Mouse (Mus musculus): ENCODE data around the gene Cntnap2. TPM values are rescaled to one million over a fixed set of nuclear protein-coding genes. Genes with fewer than 3 reads are reported as not detected.

Gene Cntnap2
- total and polyA plus RNA-seq, 2 experiments, result not detected

GRCm38 (mm10) chr6:46996010-46996602 lies 1936.9 kb downstream of the Cntnap2 start:
- H3K4me3 ChIP-seq (ENCODE audit: insufficient read depth, low read depth, low read length), result no peak overlapping the region
- no peak overlapping the region for H3K9ac ChIP-seq (ENCODE audit: low read depth, low read length)
- no peak for DNase-seq (ENCODE audit: extremely low read depth, low read depth, low spot score)
- 87% methylated on average over 6 of the region's 6 CpGs for WGBS
- TF ChIP-seq POLR2A (IDR thresholded peaks at IDR 0.05; ENCODE audit: extremely low read depth, insufficient read depth, low read length) (no peak), CTCF (IDR thresholded peaks at IDR 0.05; ENCODE audit: low read depth, low read length) (no peak)
- no peaks in the 10 kb centered on the region for H3K36me3 ChIP-seq (ENCODE audit: control insufficient read depth, insufficient read depth, low read length)
- H3K79me2 ChIP-seq (ENCODE audit: control insufficient read depth, insufficient read depth, low read length), result no peaks in the 10 kb centered on the region
- no peaks in the 10 kb centered on the region for H3K4me1 ChIP-seq (ENCODE audit: control insufficient read depth, insufficient read depth, low read length)
- no peak overlapping the region for H3K27ac ChIP-seq (replicated peaks; ENCODE audit: insufficient read depth, low read depth, low read length)
- H3K27me3 ChIP-seq (ENCODE audit: control insufficient read depth, insufficient read depth, low read length), result no peaks in the 10 kb centered on the region

DNA sequence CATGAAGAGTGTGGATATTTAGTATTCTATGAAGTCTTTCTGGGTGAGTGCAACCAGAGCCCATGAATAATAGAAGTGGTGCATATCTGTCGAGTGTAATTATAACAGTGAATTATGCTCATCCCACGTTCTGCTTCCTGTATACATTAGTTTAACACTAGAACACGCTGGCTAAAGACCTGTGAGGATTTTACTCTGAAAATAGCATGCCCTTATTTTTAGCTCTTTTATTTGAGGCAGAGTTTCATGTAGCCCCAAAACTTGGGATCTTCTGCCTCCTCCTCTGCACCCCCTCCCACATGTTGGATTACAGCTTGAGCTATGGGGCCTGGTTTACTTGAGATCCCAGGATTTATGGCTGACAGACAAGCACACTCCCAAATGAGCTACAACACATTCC lies 1945.3 kb downstream of the Cntnap2 start:
- Histone ChIP-seq H3K27me3 (ENCODE audit: control insufficient read depth, insufficient read depth, low read length) (no peaks in the 10 kb centered on the region), H3K27ac (replicated peaks; ENCODE audit: insufficient read depth, low read depth, low read length) (no peak overlapping the region), H3K4me3 (ENCODE audit: insufficient read depth, low read depth, low read length) (no peak overlapping the region), H3K36me3 (ENCODE audit: control insufficient read depth, insufficient read depth, low read length) (no peaks in the 10 kb centered on the region), H3K4me1 (ENCODE audit: control insufficient read depth, insufficient read depth, low read length) (no peaks in the 10 kb centered on the region), H3K9ac (ENCODE audit: low read depth, low read length) (no peak overlapping the region), H3K79me2 (ENCODE audit: control insufficient read depth, insufficient read depth, low read length) (no peaks in the 10 kb centered on the region)
- WGBS, result 67% methylated on average over 3 of the region's 3 CpGs
- DNase-seq (ENCODE audit: extremely low read depth, low read depth, low spot score), result no peak
- no peak for TF ChIP-seq CTCF (IDR thresholded peaks at IDR 0.05; ENCODE audit: low read depth, low read length)
- TF ChIP-seq POLR2A (IDR thresholded peaks at IDR 0.05; ENCODE audit: extremely low read depth, insufficient read depth, low read length), result no peak

DNA sequence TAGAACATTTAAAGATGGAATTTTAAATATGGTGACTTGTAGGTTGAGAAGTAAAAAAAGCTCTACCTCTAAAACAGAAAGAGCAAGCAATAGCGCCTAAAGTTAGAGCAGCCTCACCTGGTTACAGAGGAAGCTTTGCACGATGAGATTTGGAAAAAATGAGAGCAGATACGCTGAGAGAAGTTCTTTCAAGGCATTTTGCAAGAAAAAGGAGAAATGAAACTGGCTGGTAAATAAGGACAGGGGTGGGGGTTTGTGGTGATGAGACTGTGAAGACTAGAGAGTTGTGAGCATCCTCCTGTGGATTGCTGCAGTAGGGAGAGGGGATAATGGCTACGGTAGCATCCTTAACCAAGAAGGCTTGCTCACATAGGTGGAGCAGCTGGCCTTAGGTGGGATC lies 1953.8 kb downstream of the Cntnap2 start:
- 71% methylated on average over 4 of the region's 4 CpGs for WGBS
- no peak for TF ChIP-seq POLR2A (IDR thresholded peaks at IDR 0.05; ENCODE audit: extremely low read depth, insufficient read depth, low read length)

DNA sequence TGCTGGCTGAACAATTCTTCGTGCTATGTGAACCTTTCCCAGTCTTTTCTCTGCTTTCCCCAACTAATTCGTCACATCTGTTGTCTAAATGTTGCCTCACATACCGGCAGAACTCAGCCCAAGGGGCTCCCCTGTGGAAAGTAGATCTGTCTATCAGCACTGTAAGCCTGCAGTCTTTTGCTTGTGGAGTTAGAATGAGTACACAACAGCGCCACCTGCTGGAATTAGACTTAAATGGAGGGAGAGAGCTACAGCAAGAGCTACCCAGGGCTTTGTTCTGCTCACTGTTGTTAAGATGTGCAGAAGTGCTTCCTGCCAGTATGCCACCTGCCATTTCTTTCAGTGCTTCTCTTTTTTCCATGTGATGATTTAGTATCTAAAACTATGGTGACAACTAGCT lies 1954.4 kb downstream of the Cntnap2 start:
- DNase-seq (ENCODE audit: extremely low read depth, low read depth, low spot score), result peak; percentile 73
- H3K9ac ChIP-seq (ENCODE audit: low read depth, low read length), result no peak overlapping the region
- H3K4me1 ChIP-seq (ENCODE audit: control insufficient read depth, insufficient read depth, low read length), result no peaks in the 10 kb centered on the region
- no peak for TF ChIP-seq POLR2A (IDR thresholded peaks at IDR 0.05; ENCODE audit: extremely low read depth, insufficient read depth, low read length)
- peak; percentile 43 for TF ChIP-seq CTCF (IDR thresholded peaks at IDR 0.05; ENCODE audit: low read depth, low read length)
- no peaks in the 10 kb centered on the region for H3K27me3 ChIP-seq (ENCODE audit: control insufficient read depth, insufficient read depth, low read length)
- 15% methylated on average over 4 of the region's 4 CpGs for WGBS
- H3K36me3 ChIP-seq (ENCODE audit: control insufficient read depth, insufficient read depth, low read length), result no peaks in the 10 kb centered on the region
- H3K4me3 ChIP-seq (ENCODE audit: insufficient read depth, low read depth, low read length), result no peak overlapping the region
- no peaks in the 10 kb centered on the region for H3K79me2 ChIP-seq (ENCODE audit: control insufficient read depth, insufficient read depth, low read length)
- H3K27ac ChIP-seq (replicated peaks; ENCODE audit: insufficient read depth, low read depth, low read length), result no peak overlapping the region

More for the DNA sequence above, 1953.8 kb downstream of the Cntnap2 start:
- Histone ChIP-seq H3K27ac (replicated peaks; ENCODE audit: insufficient read depth, low read depth, low read length) (no peak overlapping the region), H3K36me3 (ENCODE audit: control insufficient read depth, insufficient read depth, low read length) (no peaks in the 10 kb centered on the region), H3K27me3 (ENCODE audit: control insufficient read depth, insufficient read depth, low read length) (no peaks in the 10 kb centered on the region), H3K79me2 (ENCODE audit: control insufficient read depth, insufficient read depth, low read length) (no peaks in the 10 kb centered on the region), H3K4me3 (ENCODE audit: insufficient read depth, low read depth, low read length) (no peak overlapping the region), H3K4me1 (ENCODE audit: control insufficient read depth, insufficient read depth, low read length) (no peaks in the 10 kb centered on the region), H3K9ac (ENCODE audit: low read depth, low read length) (no peak overlapping the region)
- no peak for DNase-seq (ENCODE audit: extremely low read depth, low read depth, low spot score)

DNA sequence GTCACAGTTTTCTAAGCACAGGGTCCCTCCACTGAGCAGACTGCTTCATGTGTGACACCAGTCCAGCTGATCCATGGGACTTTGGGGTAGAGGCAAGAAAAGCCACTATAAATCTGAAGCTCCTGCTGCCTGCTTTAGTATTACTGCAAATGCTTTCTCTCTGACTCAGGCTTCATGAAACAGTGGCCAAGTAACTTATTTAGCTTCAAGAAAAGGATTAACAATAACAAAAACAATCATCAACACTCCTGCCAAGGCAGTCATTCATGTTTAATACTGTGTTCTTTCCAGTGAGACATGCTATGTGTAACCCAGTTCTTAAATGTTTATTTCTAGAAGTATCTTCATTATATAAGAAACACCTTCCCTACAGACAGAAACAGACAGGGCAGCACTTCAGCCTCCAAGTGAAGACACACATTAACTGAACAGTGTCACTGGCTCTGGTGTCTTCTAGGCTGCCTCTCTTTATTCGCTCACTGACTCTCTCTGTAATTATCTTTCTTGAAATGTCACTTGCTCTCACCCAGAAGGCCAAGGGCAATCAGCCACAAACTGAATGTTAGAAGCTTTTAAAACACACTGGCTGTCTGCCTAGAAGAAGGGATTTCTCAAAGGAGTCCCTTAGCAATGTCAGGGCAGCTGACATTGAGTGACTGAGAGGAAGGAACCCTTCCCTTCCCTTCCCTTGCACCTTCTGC lies 1955.9 kb downstream of the Cntnap2 start:
- DNase-seq (ENCODE audit: extremely low read depth, low read depth, low spot score), result no peak
- Histone ChIP-seq H3K27me3 (ENCODE audit: control insufficient read depth, insufficient read depth, low read length) (no peaks in the 10 kb centered on the region), H3K79me2 (ENCODE audit: control insufficient read depth, insufficient read depth, low read length) (no peaks in the 10 kb centered on the region), H3K9ac (ENCODE audit: low read depth, low read length) (no peak overlapping the region), H3K4me1 (ENCODE audit: control insufficient read depth, insufficient read depth, low read length) (no peaks in the 10 kb centered on the region), H3K4me3 (ENCODE audit: insufficient read depth, low read depth, low read length) (no peak overlapping the region), H3K27ac (replicated peaks; ENCODE audit: insufficient read depth, low read depth, low read length) (no peak overlapping the region), H3K36me3 (ENCODE audit: control insufficient read depth, insufficient read depth, low read length) (no peaks in the 10 kb centered on the region)
- 81% methylated on average over 1 of the region's 1 CpGs for WGBS
- no peak for TF ChIP-seq POLR2A (IDR thresholded peaks at IDR 0.05; ENCODE audit: extremely low read depth, insufficient read depth, low read length)
- TF ChIP-seq CTCF (IDR thresholded peaks at IDR 0.05; ENCODE audit: low read depth, low read length), result no peak

DNA sequence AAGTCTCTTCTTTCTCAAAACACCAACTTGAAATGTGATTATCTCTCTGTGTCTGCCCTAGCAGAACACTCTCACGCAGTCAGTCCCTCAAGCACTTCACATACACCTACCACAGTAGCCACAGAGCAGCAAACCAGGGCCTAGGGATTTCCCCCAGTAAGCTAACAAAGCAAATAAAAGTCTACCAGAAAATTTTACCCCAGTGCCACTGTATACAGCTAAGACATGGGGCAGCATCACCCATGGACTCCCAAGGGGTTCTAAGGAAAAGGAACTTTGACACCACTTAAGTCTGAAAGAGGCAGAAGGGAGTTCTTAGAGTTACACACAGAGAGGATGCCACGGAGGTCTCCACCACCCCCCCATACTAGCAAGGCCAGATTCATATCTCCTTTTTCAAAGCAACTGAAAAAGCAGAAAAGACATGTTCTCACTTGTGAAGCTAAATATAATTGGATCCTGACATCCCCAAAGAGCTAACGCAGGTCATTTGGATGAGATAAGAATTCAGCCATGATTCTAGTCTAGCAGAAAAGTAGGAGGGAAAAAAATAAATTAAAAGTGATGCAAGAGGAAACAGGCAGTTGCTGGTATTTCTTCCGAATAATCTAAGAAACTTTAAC lies 1967.0 kb downstream of the Cntnap2 start:
- H3K36me3 ChIP-seq (ENCODE audit: control insufficient read depth, insufficient read depth, low read length), result no peaks in the 10 kb centered on the region
- no peak for DNase-seq (ENCODE audit: extremely low read depth, low read depth, low spot score)
- H3K4me1 ChIP-seq (ENCODE audit: control insufficient read depth, insufficient read depth, low read length), result no peaks in the 10 kb centered on the region
- TF ChIP-seq POLR2A (IDR thresholded peaks at IDR 0.05; ENCODE audit: extremely low read depth, insufficient read depth, low read length) (no peak), CTCF (IDR thresholded peaks at IDR 0.05; ENCODE audit: low read depth, low read length) (no peak)
- H3K9ac ChIP-seq (ENCODE audit: low read depth, low read length), result no peak overlapping the region
- no peak overlapping the region for H3K4me3 ChIP-seq (ENCODE audit: insufficient read depth, low read depth, low read length)
- no peak overlapping the region for H3K27ac ChIP-seq (replicated peaks; ENCODE audit: insufficient read depth, low read depth, low read length)
- H3K27me3 ChIP-seq (ENCODE audit: control insufficient read depth, insufficient read depth, low read length), result no peaks in the 10 kb centered on the region
- no peaks in the 10 kb centered on the region for H3K79me2 ChIP-seq (ENCODE audit: control insufficient read depth, insufficient read depth, low read length)
- 72% methylated on average over 4 of the region's 4 CpGs for WGBS

Measured in liver, adult 2 months (tissue).